Mouse (Mus musculus) MEL (cell line): ENCODE results near the gene Arhgap4.

Experiments used
- MAX ChIP-seq: IDR thresholded peaks from 2 replicates; pipeline ENCODE4 v1.6.1; 2011; ENCODE audit warnings: low read length, improper control_type of control experiment
- MYC ChIP-seq: IDR thresholded peaks from 2 replicates; pipeline ENCODE4 v1.6.1; 2011; ENCODE audit warnings: low read depth, mild to moderate bottlenecking, low read length, improper control_type of control experiment, moderate library complexity

- TF ChIP-seq MAX (no peak), MYC (no peak)
Observed at GRCm38 (mm10) chrX:73911588-73911987, 10.1 kb downstream of the Arhgap4 start.
